Mouse (Mus musculus) kidney, embryonic 14.5 days (tissue): ENCODE measurements at regions not wholly inside any gene's neighbourhood (a gene's known extent, or its start where the extent isn't known, plus 50 kb on each side); places are given as distances from the start of the nearest gene placed in this dataset.

Source experiments
- ATAC-seq: fragments of 200-750 bp; cut with Nextera tagmentation; 2 replicates; pipeline ENCODE4 v1.8.0; 2017; ENCODE audit warnings: moderate number of reproducible peaks, mild to moderate bottlenecking, moderate TSS enrichment, moderate library complexity; ENCODE audit not compliant: low FRiP score, low TSS enrichment
- H3K27ac ChIP-seq: fragments of 300-500 bp; sonication (generic); 2 replicates; pipeline ENCODE4 v1.5.1; 2014; ENCODE audit warnings: low read depth, mild to moderate bottlenecking, low read length, moderate library complexity, mixed read lengths
- H3K27me3 ChIP-seq: fragments of 300-500 bp; sonication (generic); 2 replicates; pipeline ENCODE4 v1.6.1; 2014; ENCODE audit warnings: mild to moderate bottlenecking, low read length; ENCODE audit not compliant: control insufficient read depth, insufficient read depth
- H3K36me3 ChIP-seq: fragments of 300-500 bp; sonication (generic); 2 replicates; pipeline ENCODE4 v1.6.1; 2014; ENCODE audit warnings: low read length, mixed read lengths; ENCODE audit not compliant: control insufficient read depth, insufficient read depth
- H3K4me1 ChIP-seq: fragments of 300-500 bp; sonication (generic); 2 replicates; pipeline ENCODE4 v1.6.1; 2014; ENCODE audit warnings: low read length, mixed read lengths; ENCODE audit not compliant: control insufficient read depth, insufficient read depth
- H3K4me2 ChIP-seq: fragments of 300-500 bp; sonication (generic); replicated peaks from 2 replicates; pipeline ENCODE4 v1.6.1; 2014; ENCODE audit warnings: low read depth, mild to moderate bottlenecking, low read length
- H3K4me3 ChIP-seq: fragments of 300-500 bp; sonication (generic); 2 replicates; pipeline ENCODE4 v1.5.1; 2014; ENCODE audit warnings: mild to moderate bottlenecking, low read length
- H3K9ac ChIP-seq: fragments of 300-500 bp; sonication (generic); 2 replicates; pipeline ENCODE4 v1.6.1; 2014; ENCODE audit warnings: low read depth, mild to moderate bottlenecking, low read length, moderate library complexity
- H3K9me3 ChIP-seq: fragments of 300-500 bp; sonication (generic); 2 replicates; pipeline ENCODE4 v1.6.1; 2016; ENCODE audit warnings: low read length; ENCODE audit not compliant: control insufficient read depth
- WGBS: fragments of 180-500 bp; shearing (Covaris S2); extraction: QIAGEN DNeasy Blood & Tissue Kit; methylation state at CpG from one replicate; pipeline ENCODE4 v1.1.7; 2014; 5-methylcytosine and 5-hydroxymethylcytosine counted together

DNA sequence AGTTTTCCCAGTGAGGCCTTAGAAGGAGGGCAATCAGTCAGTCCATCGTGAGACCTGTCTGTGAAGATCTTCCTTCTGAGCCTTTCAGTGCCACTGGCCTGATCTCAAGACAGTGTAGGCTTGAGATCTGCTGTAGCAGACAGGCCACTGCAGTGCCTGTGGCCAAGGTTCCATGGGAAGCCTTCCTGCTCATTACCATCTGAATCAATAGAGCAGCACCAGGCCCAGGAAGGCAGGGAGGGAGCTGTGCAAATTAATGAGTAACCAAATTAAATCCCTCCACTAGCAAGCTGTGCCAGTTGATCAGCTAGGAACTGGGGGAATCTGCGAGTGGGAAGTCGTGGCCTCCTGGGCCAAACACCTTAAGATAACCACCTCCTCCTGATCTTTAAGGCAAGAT lies 114.6 kb upstream of the Pja1 start:
- Histone ChIP-seq H3K27me3 (peaks cover 5% of the 10 kb centered on the region; the same call in 1 of the 2 replicates), H3K27ac (0 out of 2 replicates have a peak overlapping the region, but pooled peaks have one; percentile 47), H3K4me3 (no peak overlapping the region), H3K9me3 (no peaks in the 10 kb centered on the region), H3K4me2 (no peak overlapping the region), H3K36me3 (no peaks in the 10 kb centered on the region), H3K9ac (no peak overlapping the region), H3K4me1 (no peaks in the 10 kb centered on the region)
- peak; percentile 60 for ATAC-seq
- 46% methylated on average over 3 of the region's 3 CpGs for WGBS

DNA sequence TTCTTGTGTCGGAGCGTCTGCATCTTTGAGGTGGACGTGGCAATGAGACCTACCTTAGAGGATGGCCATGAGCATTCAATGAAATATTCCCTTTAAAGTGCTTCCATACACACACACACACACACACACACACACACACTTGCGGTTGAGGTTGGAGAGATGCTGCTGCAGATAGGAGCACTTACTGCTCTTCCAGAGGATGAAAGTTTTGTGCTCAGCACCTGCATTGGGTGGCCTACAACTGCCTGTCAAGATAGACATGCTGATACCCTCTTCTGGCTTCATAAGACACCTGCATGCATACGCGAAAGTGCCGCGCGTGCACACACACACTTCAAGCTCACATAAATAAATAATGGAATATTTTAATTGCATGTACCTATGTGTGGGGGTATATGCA lies 111.5 kb upstream of the Pja1 start:
- Histone ChIP-seq H3K9ac (no peak overlapping the region), H3K4me1 (0 out of 2 replicates have a peak, but pooled peaks cover 6% of the 10 kb centered on the region), H3K36me3 (no peaks in the 10 kb centered on the region), H3K27ac (no peak overlapping the region), H3K4me2 (no peak overlapping the region), H3K4me3 (no peak overlapping the region), H3K9me3 (no peaks in the 10 kb centered on the region), H3K27me3 (peaks cover 5% of the 10 kb centered on the region; the same call in 1 of the 2 replicates)
- WGBS = 93% methylated on average over 9 of the region's 9 CpGs
- no peak for ATAC-seq

DNA sequence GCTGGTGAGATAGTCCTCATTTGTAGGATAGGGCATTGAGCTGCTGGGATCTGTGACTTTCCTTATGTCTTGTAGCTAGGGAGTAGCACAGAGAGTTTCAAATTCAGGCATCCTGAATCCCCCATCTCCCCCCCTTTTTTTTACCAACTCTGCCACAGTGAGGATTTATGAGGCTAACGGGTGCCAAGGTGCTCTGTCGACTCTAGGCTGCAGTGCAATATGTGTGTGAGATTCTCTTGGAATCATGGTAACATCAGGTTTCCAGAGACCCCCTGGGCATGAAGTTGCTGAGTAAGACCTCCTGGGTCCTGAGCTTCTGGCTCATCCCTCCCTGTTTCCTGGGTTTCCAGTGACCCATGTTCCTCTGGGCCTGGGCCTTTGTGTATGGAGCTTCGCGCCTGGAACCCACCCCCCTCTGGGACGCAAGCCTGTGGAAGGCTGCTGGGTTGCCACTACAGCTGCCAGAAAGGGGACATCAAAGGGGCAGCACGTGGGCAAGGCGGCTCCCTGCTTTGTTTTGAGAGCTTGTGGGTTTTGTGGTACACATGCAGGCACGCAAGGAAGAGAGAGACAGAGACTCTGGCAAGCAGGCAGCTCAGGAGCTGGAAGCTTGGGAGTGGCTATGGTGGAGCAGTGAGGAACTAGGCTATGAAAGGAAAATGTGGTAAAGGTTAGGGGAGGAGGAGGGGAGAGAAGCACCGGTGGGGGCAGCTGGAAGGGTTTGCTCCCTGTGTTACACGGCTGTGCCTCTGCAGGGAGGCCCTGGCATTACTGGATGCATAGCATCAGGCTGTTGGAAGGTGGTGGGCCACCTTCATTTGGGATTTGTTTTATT lies 110.8 kb upstream of the Pja1 start:
- Histone ChIP-seq H3K9ac (no peak overlapping the region), H3K9me3 (no peaks in the 10 kb centered on the region), H3K27ac (no peak overlapping the region), H3K4me2 (no peak overlapping the region), H3K27me3 (peaks cover 5% of the 10 kb centered on the region; the same call in 1 of the 2 replicates), H3K36me3 (no peaks in the 10 kb centered on the region), H3K4me3 (no peak overlapping the region), H3K4me1 (0 out of 2 replicates have a peak, but pooled peaks cover 6% of the 10 kb centered on the region)
- WGBS = 40% methylated on average over 10 of the region's 10 CpGs
- ATAC-seq = no peak

DNA sequence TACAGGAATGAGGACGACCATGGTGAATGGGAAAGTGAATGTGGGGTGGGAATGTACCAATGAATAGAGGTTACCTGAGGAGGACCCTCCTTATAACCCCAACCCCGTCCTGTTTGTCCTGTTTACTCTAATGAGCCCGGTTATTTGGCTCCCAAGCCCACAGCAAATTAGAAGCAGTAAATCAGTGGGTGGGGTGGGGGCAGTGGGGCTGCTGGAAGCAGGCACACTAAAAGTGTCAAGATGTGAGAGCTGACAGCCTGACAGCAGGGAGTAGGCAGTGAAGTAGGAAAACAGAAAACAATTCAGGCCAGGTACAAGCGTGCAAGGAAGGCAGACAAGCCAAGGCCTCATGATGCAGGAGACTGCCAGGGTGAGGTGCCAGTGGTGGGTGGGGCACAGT lies 108.1 kb upstream of the Pja1 start:
- Histone ChIP-seq H3K36me3 (no peaks in the 10 kb centered on the region), H3K9ac (no peak overlapping the region), H3K4me2 (no peak overlapping the region), H3K4me3 (no peak overlapping the region), H3K27me3 (peaks cover 5% of the 10 kb centered on the region; the same call in 1 of the 2 replicates), H3K27ac (no peak overlapping the region), H3K9me3 (no peaks in the 10 kb centered on the region), H3K4me1 (0 out of 2 replicates have a peak, but pooled peaks cover 6% of the 10 kb centered on the region)
- peak; percentile 20 for ATAC-seq
- 38% methylated on average over 4 of the region's 4 CpGs for WGBS

DNA sequence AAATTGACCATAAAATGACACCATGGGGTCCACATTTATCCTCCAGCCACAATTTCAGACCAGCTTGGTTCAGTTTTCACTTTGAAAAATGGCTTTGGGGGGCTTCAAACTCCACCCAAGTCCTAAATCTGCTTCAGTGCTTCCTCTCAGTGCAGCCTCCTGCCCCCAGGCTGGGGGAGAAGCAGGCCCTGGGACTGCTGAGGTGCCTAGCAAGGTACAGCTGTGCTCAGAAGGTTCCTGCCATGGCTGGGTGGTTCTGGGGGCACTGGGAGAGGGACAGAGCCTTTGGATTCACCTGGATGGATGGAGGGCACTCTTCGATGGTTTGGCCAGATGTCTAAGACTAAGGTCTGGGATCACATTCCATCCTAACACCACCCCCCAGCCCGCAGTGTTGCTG lies 107.7 kb upstream of the Pja1 start:
- no peaks in the 10 kb centered on the region for H3K36me3 ChIP-seq
- no peaks in the 10 kb centered on the region for H3K9me3 ChIP-seq
- peaks cover 5% of the 10 kb centered on the region; the same call in 1 of the 2 replicates for H3K27me3 ChIP-seq
- no peak overlapping the region for H3K27ac ChIP-seq
- ATAC-seq = peak; percentile 50
- no peak overlapping the region for H3K9ac ChIP-seq
- H3K4me2 ChIP-seq = no peak overlapping the region
- H3K4me3 ChIP-seq = no peak overlapping the region
- WGBS = 49% methylated on average over 2 of the region's 2 CpGs
- 0 out of 2 replicates have a peak, but pooled peaks cover 6% of the 10 kb centered on the region for H3K4me1 ChIP-seq

DNA sequence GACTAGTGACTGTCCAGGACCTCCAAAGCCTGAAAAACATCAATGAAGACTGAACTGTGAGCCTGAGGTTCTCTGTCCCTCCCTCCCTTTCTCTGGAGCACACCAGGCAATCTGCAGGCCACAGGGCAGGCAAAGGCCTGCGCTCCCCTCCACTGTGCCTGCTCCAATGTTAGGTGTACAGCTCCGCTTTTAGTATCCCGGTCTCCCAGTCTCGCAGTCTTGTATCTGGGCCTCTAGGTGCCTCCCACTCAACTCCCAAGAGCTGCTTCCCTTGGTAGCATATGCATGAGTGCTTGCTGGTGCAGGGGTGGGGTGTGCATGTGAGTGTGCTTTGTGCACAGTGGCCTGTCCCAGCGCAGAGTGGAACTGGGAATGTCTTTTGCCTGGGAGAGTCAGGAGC lies 104.0 kb upstream of the Pja1 start:
- no peak overlapping the region for H3K27ac ChIP-seq
- no peak overlapping the region for H3K4me3 ChIP-seq
- H3K27me3 ChIP-seq = no peaks in the 10 kb centered on the region
- ATAC-seq = peak; percentile 58; the same call in 1 of the 2 replicates
- 49% methylated on average over 5 of the region's 5 CpGs for WGBS
- no peak overlapping the region for H3K4me2 ChIP-seq
- 0 out of 2 replicates have a peak, but pooled peaks cover 6% of the 10 kb centered on the region for H3K4me1 ChIP-seq
- no peaks in the 10 kb centered on the region for H3K9me3 ChIP-seq
- H3K36me3 ChIP-seq = no peaks in the 10 kb centered on the region
- H3K9ac ChIP-seq = no peak overlapping the region

DNA sequence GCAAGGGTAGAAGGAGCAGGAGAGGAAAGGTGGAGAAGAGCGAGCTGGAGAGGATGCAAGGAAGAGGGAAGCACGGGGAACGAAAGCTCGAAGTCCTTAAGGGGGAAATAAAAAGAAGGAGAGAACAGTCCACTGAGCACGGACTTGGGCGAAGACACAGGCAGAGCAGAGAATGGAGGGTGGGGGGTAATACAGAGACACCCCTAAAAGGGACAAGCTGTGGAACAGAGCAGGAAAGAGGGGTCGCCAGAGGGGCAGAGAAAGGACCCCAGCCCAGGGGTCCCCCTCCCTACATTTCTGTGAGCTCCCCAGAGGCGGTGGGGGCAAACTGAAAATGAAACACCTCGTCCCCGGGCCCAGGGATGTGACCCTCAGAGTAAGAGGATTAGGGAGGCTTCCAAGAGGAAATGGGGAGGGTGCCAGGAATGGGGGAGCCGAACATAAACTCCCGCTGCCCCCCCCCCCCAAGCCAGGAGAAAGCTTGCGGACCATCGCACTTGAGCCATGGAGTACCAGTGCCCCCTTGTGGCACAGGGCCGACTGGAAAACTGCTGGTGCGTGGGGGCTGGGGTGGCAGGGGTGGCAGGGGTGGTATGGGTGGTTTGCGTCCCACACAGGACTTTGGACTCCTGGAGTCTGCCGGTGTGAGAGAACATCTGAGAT lies 103.5 kb upstream of the Pja1 start:
- Histone ChIP-seq H3K4me2 (peak overlapping the region; percentile 32), H3K27me3 (no peaks in the 10 kb centered on the region), H3K27ac (no peak overlapping the region), H3K9me3 (no peaks in the 10 kb centered on the region), H3K9ac (peak overlapping the region; percentile 31; the same call in 1 of the 2 replicates), H3K4me1 (0 out of 2 replicates have a peak, but pooled peaks cover 6% of the 10 kb centered on the region), H3K36me3 (no peaks in the 10 kb centered on the region), H3K4me3 (0 out of 2 replicates have a peak overlapping the region, but pooled peaks have one; percentile 9)
- ATAC-seq = peak; percentile 28; the same call in 1 of the 2 replicates
- 41% methylated on average over 18 of the region's 18 CpGs for WGBS

DNA sequence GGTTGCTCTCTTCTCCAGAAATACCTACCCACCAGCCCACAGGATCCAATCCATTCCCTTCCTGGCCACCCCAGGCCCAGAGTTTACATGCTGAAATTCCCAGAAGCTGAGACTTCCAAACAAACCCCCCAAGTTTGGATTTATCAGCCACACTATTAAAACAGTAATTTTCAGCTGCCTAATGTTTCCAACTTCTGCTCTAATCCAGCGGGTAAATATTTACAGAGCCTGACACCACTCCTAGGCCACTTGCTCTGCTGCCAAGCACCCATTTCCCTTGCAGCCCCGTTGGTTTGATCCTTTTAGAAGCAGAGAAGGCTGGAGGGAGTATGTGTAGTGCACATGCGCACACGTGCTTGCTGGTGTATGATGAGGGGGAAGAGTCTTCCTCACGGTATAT lies 99.1 kb upstream of the Pja1 start:
- no peak overlapping the region for H3K4me3 ChIP-seq
- no peaks in the 10 kb centered on the region for H3K36me3 ChIP-seq
- 81% methylated on average over 5 of the region's 5 CpGs for WGBS
- no peak overlapping the region for H3K27ac ChIP-seq
- H3K4me2 ChIP-seq = no peak overlapping the region
- no peak for ATAC-seq
- no peaks in the 10 kb centered on the region for H3K4me1 ChIP-seq
- H3K27me3 ChIP-seq = peaks cover 3% of the 10 kb centered on the region; the same call in 1 of the 2 replicates
- no peaks in the 10 kb centered on the region for H3K9me3 ChIP-seq
- no peak overlapping the region for H3K9ac ChIP-seq
